Mouse (Mus musculus): ENCODE data around the gene Galk1.
A peak's percentile ranks its signal among the peaks of the same experiment; 100 is the strongest.

The Galk1 gene

DNA sequence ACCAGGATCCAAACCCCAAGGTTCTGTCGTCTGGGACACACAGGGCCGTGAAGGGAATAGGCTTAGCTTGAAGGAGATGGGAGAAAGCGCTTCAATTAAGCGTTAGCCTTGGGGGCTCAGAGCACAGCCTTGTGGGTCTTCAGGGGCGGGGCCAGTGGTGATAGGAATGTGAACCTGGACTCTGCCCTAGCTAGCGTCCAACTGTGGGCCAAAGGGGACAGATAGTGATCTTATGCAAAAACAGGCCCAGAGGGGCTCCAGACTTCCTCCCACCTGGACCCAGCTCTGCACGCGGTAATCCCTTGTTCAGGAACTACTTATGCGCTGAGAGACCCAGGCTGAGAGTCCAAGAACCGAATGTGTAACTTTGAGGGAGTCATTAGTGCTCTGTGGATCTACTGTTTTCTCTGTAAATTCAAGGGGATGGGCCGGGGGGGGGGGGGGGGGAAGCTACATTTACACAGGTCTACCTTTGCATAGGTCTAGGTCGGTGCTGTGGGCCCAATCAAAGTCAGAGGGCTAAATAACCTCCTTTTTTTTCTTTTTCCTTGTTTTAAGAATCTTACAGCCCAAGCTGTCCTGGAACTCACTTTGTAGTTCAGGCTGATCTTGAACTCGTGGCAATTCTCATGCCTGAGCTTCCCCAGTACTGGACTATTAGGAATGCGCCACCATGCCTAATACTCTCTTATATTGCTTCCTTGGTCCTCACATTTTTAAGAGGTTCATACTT is 824 bp downstream of the Galk1 start:
- peak; percentile 70 for DNase-seq (ENCODE audit: low spot score)

DNA sequence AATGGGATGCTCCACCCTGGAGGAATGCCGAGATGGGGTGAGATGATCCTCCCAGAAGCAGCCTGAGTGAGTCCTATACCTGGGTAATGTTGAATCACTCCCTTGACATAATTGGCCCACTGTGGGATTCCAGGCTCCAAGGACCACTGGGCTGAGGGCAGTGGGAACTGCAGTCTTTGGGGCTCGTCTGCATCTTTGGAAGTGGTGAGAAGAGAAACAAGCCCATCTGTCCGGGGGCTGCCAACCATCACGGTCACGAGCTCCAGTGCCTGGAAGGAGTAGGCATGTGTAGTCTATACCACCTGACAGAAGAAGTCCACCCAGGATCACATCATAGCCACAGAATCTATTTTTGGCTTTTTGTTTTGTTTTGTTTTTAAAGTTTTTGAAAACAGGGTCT is 1.6 kb downstream of the Galk1 start:
- DNase-seq (ENCODE audit: low spot score) = no peak

DNA sequence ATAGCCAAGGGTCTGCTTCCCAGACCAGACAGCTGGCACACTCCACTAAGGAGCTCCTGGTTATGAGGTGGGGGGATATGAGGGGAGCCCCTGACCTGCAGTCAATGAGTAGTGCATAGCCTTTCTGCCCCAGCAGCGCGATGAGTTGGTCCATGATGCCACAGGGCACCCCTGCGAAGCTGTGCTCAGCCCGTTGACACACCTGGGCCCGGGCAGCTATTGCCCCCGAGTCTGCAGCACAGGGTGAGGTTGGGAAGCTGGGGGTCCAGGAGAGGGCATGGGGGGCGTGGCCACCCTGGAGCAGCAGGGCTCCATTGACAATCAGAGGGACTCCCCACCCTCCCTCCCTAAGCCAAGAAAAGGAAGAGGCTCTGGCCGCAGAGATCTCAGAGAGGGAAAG is 2.4 kb downstream of the Galk1 start:
- DNase-seq (ENCODE audit: low spot score) = no peak

DNA sequence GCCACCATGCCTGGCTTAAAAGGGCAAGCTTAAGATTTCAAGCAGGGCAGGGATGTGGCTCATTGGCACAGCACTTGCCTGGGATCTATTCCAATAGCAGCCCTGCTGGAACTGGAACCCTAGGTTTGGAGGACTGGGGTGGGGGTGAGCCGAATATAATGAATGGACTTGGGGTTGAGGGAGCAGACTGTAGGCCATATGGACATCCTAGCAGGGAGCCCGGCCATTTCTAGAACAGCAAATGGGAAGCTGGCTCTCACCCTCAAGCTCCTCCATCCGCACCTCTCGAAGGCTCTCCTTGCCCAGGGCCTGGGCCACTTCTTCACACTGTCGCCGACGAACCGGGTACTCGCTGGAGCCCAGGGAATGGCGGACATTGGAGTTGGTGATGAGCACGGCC is 2.9 kb downstream of the Galk1 start:
- no peak for DNase-seq (ENCODE audit: low spot score)

DNA sequence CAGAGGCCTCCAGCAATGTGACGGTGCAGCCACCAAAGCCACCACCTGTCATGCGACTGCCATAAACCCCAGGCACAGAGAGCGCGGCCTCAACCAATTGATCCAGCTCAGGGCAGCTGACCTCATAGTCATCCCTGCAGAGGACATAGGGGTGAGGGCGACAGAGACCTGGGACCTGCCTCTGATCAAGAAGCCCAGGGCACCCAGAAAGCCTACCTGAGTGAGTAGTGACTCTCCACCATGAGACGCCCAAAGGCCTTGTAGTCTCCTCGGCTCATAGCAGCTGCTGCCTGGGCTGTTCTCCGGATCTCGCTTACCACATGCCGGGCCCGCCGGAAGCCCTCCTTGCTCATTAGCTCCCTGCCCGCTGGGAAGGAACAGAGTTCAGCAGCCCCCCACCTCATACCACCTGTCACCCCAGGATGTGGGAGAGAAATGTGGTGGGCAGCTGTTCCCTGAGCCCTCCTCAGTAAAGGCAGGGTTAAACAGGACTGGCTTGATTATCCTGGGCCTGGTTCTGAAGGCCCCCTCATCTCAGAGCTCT is 3.6 kb downstream of the Galk1 start:
- DNase-seq (ENCODE audit: low spot score) = no peak

DNA sequence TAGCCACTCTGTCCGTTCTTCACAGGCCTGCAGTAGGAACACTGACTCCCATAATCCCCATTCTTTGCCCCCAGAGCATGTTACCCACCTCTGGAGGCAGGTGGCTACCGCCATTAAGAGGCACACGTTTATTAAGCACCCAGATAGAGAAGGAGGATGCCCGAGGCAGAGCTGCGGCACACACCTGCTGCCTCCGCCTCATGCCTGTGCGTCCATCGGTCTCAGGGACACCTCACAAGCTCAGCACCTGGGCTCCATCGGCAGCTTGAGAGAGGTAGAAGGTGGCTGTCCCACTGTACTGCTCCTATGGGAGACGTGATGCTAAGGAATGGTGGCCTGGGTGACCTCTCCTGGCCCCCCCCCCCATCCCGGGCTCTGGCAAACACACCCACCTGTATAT is 4.1 kb downstream of the Galk1 start:
- no peak for DNase-seq (ENCODE audit: low spot score)

DNA sequence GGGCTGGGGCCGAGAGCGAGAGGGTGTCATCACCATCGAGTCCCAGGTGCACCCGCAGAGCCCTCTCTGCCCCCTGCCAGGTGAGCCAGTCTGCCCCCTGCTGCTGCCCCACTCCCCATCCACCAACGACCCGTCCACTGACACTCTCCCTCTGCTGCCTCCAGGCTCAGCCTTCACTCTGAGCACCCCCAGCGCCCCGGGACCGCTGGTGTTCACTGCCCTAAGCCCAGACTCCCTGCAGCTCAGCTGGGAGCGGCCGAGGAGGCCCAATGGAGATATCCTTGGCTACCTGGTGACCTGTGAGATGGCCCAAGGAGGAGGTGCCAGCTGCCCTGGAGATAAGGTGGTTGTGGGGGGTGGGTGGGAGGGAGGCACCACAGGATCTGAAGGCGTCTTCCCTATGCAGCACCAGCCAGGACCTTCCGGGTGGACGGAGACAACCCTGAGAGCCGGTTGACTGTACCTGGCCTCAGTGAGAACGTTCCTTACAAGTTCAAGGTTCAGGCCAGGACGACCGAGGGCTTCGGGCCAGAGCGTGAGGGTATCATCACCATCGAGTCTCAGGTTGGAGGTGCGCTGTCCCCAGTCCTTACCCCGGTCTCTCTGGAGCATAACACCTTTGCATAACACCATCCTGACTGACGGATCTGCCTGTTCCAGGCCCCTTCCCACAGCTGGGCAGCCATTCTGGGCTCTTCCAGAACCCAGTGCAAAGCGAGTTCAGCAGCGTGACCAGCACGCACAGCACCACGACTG is 5.2 kb downstream of the Galk1 start:
- DNase-seq (ENCODE audit: low spot score) = no peak

DNA sequence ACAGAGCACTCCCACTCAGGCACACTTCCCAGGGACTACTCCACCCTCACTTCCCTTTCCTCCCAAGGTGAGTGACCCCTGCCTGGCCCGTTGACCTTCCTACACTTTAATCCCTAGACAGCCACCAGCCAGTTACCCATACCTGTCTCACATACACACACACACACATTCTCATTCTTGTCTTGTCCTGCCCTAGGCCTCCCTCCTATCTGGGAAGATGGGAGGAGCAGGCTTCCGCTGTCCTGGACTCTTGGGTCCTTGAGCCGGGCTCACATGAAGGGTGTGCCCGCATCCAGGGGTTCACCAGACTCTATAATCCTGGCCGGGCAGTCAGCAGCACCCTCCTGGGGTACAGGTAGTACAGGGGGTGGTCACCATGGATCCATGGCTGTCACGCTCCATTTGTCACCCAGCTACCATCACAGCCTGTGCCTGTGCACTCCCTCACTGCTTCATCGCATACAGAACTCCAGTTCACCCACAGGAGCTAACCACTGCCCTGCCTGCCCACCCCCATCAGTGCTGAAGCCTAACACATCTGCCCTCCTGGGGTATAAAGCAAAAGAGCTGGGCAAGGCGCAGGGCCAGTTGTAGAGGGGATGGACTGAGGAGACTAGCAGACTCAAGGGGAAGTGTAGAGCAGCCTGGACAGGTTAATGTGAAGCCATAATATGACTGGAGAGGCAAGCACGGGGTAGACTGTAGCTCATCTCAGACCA is 6.7 kb downstream of the Galk1 start:
- DNase-seq (ENCODE audit: low spot score) = no peak

DNA sequence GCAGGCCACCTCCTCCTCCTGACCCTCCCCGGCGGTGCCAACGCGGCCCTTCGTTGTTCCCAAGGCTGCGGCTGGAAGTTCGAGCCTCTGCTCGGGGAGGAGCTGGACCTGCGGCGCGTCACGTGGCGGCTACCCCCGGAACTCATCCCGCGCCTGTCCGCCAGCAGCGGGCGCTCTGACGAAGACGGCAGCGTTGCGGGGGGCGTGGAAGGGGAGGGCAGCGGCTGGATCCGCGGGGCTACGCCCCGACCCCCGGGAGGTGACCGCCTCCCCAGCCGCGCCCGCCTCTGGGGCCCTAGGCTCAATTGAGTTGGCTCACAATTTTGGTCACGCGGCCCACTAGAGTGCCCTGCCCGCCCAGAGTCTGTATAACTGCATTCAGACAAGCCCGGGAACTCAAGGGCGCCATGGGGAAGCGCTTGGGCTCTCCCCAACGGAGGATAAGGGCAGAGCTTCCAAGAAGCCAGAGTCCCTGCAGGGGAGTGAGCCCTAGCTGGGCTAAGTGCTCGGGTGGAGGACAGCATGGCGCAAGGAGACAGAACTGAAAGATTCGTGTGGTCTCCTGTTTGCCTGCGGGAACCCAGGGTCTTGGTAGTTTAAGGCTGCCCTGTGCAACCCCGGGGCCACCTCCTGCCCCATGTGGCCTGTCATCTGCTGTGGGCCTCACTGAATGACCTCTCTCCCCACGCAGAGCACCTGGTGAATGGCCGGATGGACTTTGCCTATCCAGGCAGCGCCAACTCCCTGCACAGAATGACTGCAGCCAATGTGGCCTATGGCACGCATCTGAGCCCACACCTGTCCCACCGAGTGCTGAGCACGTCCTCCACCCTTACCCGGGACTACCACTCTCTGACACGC is 7.4 kb downstream of the Galk1 start:
- peak; percentile 88 for DNase-seq (ENCODE audit: low spot score)

DNA sequence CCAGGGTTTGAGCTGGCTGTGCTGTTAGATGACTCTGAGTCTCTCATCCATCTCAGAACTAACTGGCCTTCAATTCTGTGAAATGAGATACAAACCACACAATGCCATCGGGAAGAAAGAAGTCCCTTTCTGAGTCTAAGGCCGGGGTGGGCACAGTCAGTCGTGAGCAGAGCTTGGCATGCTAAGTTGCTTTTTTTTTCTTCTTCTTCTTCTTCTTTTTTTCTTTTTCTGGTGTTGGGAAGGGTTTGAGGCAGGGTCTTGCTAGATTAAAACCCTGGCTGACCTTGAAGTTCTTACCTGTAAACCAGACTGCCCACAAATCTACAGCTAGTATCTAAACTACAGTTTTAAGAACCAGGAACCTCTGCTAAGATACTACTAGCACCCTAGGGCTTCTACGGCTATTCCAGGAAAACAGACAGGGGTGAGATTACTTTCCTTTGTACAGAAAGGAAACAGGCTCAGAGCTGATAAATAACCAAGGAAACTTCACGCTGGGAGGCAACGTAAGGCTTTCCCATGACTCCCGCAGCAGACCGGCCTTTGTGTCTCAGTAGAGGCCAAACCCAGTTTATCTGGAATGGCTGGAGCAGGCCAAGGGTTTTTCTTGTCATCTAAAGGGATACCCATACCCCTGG is 8.2 kb downstream of the Galk1 start:
- no peak for DNase-seq (ENCODE audit: low spot score)

DNA sequence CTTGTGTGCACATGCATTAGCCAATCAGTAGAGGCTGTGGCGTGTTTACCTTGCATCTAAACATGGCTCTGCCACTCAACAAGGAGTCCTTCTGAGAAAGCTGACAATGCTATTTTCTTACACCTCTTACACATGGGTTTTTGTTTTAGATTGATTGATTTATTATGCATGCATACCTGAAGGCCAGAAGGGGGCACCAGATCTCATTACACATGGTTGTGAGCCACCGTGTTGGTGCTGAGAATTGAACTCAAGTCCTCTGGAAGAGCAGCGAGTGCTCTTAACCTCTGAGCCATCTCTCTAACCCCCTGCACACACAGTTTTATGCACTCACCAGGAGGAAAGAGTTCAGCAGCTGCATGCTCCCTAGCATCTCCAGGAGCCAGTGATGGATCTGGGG is 9.6 kb downstream of the Galk1 start:
- no peak for DNase-seq (ENCODE audit: low spot score)

DNA sequence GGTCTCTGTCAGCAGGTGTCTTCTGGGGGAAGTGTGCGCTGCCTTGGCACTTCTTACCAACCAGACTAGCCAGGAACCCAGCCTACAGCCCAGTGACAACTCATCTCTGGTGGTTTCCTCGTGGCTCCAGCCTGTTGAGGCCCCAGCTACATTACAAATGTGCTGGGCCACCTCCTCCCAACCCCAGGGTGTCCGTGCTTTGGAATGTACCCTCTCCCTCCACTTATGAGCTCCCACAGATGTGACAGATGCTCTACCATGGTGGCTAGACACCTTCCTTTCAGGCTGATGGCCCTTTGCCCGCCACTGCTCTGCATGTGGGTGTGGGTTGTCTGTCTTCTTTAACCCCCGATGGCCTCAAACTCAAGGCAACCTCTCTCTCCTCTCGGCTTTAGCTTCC is 10.8 kb downstream of the Galk1 start:
- DNase-seq (ENCODE audit: low spot score) = no peak

DNA sequence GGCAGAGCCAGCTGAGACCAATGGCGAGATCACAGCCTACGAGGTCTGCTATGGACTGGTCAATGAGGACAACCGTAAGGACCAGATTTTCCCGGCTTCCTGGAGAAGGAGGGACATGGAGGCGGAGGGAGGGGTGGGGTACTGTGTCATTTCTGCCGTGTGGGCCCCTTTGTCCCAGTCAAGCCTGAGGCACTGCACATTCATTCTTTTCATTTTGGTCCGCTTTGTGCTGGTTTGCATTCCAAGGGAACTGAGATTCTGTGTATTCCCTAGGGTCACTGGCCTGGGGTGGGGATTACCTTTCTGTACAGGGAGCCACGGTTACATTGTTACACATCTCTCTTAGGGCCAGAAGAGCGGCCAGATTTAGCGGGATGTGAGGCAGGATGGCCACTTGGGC is 11.9 kb downstream of the Galk1 start:
- DNase-seq (ENCODE audit: low spot score) = peak; percentile 28

DNA sequence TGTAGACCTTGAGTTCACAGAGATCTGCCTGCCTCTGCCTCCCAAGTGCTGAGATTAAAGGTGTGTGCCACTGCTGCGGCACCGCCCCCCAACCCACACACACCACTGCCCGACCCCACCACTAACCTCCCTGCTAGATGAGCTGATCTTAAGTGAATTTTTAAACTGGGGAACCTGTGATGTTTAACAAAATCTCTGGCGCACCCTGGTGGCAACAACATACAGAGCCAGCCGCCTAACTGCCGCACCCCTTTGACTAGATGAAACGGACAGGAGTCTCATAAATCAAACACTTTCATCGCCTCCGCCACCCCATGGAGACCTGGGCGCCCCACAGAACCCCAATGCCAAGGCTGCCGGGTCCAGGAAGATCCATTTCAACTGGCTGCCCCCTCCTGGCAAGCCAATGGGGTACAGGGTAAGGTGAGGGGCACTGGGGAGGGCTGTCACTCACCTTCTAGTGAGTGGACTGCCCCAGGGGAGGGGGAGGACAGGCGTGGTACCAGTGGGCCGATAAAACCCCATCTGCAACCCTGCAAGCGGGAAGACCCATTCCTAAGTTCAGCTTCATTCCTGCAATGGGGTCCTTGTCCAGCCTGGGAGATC is 12.9 kb downstream of the Galk1 start:
- peak; percentile 87 for DNase-seq (ENCODE audit: low spot score)

DNA sequence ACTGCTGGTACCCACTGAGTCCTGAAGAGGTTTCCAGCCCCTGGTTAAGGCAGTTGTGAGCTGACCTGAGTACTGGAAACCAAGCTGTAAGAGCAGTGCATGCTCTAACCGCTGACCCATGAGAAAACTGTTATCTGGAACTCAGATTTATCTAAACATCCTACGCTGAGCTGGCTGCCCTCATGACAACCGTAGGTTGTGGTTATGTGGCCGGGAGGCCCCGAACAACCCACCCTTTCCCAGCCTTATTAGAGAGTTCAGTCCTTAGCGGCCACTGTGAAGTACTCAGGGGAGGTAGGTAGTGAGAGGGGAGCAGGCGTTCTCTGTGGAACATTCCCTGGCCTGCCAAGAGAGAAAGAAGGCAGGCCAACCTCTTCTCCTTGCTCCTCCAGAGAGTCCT is 13.5 kb downstream of the Galk1 start:
- no peak for DNase-seq (ENCODE audit: low spot score)

DNA sequence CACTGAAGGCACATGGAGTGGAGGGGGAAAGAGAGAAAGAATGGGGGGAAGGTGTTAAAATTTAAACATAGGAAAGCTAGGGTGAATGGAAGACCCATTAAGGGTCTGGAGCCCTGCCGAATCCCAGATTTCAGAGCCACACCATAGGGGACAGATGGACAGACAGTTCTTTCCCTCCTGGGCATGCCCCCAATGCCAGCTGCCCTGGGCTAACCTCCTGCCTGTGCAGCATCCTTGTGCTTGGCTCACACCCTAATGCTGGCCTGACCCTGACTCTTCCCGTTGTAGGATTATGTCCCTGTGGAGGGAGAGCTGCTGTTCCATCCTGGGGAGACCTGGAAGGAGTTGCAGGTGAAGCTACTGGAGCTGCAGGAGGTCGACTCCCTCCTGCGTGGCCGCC is 14.9 kb downstream of the Galk1 start:
- no peak for DNase-seq (ENCODE audit: low spot score)

DNA sequence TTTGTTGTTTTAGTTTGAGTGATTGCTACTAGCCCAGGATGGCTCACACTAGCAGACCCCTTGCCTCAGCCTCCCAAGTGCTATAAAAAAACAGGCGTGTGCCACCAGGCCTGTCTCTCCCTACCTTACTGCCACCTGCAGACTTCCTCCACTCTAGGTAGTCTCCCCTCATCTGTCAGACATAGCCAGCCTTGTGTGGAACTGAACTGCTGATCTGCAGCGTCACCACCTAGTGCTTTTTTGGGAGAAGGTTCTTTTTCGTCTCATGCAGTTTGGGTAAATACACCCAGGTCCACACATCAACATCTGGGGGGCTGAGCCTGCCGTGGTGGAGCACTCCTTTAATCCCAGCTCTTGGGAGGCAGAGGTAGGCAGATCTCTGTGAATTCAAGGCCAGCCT is 15.5 kb downstream of the Galk1 start:
- no peak for DNase-seq (ENCODE audit: low spot score)

DNA sequence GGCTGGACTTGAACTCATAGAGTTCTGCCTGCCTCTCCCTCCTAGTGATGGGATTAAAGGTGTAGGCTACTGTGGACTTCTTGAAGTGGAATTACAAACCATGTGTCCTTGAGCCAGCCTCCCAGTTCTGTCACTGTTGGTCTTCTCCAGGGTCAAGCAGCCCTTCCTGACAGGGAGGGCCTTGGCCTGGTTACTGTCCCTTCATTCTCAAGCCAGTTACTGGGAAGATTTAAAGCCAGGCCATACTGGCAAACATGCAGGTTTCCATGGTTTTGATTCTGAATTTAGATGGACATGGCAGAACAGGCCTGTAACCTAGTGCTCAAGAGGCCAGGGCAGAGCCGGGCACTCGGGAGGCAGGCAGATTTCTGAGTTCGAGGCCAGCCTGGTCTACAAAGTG is 17.3 kb downstream of the Galk1 start:
- no peak for DNase-seq (ENCODE audit: low spot score)

DNA sequence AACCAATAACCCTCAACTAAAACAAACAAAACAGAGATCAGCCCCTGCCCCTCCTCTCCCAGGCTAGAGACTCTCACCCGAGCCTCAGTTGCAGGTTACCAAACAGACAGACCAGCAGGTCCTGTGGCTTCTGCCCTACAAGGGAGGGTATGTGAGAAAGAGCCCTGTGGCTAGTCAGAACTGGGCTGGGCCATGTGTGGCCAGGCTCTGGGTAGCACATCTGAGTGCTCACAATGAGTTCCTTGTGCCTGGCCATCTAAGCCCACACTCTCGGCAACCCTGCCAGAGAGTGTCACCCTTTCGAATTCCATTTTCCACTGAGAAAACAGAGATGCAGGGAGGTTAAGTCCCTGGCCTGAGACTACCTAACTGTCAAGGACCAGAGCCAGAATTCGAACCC is 20.4 kb downstream of the Galk1 start:
- DNase-seq (ENCODE audit: low spot score) = no peak

DNA sequence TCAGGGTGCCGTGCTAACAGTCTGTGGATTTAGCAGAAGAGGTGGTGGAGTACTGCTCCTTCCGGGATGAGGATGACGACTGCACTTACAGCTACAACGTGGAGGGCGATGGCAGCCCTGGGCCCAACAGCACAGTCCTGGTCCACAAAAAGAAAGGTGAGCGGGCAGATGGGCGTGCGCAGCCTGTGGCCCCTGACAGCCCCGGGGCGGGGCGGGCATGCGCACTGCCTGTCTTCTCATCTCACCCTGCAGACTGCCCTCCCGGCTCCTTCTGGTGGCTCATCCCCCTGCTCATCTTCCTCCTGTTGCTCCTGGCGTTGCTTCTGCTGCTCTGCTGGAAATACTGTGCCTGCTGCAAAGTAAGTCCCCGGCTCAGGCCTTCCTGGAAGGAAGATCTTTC is 22.8 kb downstream of the Galk1 start:
- peak; percentile 36 for DNase-seq (ENCODE audit: low spot score)

DNA sequence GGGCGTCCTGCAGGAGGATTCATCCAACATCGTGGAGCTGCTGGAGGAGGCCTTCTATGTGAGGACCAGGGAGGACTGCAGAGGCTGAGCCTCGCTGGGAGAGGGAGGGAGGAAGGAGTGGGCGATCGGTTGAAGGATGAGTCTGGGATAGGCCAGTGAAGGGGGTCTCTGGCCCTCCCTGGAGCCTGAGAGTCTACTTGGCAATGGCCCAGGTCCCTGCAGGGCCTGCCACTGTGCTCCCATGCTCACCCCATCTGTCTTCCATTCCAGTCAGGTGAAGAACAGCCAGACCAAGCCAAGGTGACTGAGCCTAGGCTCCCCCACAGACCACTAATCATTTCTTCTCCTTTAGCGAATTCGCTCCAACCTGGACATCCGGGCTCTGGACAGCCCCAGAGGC is 29.2 kb downstream of the Galk1 start:
- DNase-seq (ENCODE audit: low spot score) = no peak

All from embryo, embryonic 10 days (tissue).